Comparison of ENCODE assay signal across 12 mouse cellular contexts in genomic region chr14:57103121-57103520, GRCm38 (mm10). TPM values are rescaled to one million over a fixed set of nuclear protein-coding genes. Genes with fewer than 3 reads are reported as not detected.
DNase-seq lines count a peak whose midpoint lies in the region; ATAC-seq lines count a peak whose summit lies in the region.
"Had no signal": no experiment of that assay in that cellular context is flagged by ENCODE, and none has a peak within 500 bp of the region (broad histone marks: within the 10 kb centered on the region; RNA-seq: fewer than 3 reads in every experiment).

No protein-coding gene starts in this region.

- no peak overlapping the region for H3K27ac ChIP-seq in hindbrain, embryonic 11.5 days (ENCODE audit: low read depth, low read length)
- H3K27ac ChIP-seq in hindbrain, embryonic 16.5 days (ENCODE audit: low read depth, low read length): no peak overlapping the region
- H3K27ac ChIP-seq in embryonic facial prominence, embryonic 10.5 days (replicated peaks): no peak overlapping the region
- no peak overlapping the region for H3K27ac ChIP-seq in hindbrain, embryonic 15.5 days (replicated peaks)
- H3K27ac ChIP-seq in liver, embryonic 15.5 days (replicated peaks): no peak overlapping the region

- no peak overlapping the region for H3K4me3 ChIP-seq in hindbrain, embryonic 11.5 days (ENCODE audit: low read depth, low read length)
- H3K4me3 ChIP-seq in hindbrain, embryonic 16.5 days (ENCODE audit: low read length): no peak overlapping the region; the same call in 1 of the 2 replicates
- peak overlapping the region; percentile 72; the same call in 1 of the 2 replicates for H3K4me3 ChIP-seq in embryonic facial prominence, embryonic 10.5 days
- H3K4me3 ChIP-seq in hindbrain, embryonic 15.5 days: peak overlapping the region; percentile 61; the same call in 1 of the 2 replicates
- H3K4me3 ChIP-seq in liver, embryonic 15.5 days (replicated peaks): peak overlapping the region; percentile 60

- peak overlapping the region; percentile 98 for H3K4me2 ChIP-seq in hindbrain, embryonic 11.5 days (replicated peaks; ENCODE audit: low read depth, low read length)
- H3K4me2 ChIP-seq in hindbrain, embryonic 16.5 days (ENCODE audit: low read length): no peak overlapping the region; the same call in 1 of the 2 replicates
- peak overlapping the region; percentile 100; the same call in 1 of the 2 replicates for H3K4me2 ChIP-seq in hindbrain, embryonic 15.5 days
- peak overlapping the region; percentile 77 for H3K4me2 ChIP-seq in liver, embryonic 15.5 days

- DNase-seq in hindbrain, embryonic 11.5 days (ENCODE audit: low spot score): no peak
- no peak for DNase-seq in embryonic facial prominence, embryonic 10.5 days (ENCODE audit: low spot score)
- DNase-seq in ovary, postnatal 10 days (ENCODE audit: low spot score): no peak
- DNase-seq in gastrocnemius, adult 18-20 months (ENCODE audit: low spot score): no peak
- DNase-seq in right cerebral cortex, postnatal 4 days: no peak
- DNase-seq: cerebellum, postnatal 36 days; thymus, postnatal 25 days had no signal

- H3K9ac ChIP-seq in hindbrain, embryonic 11.5 days (ENCODE audit: low read depth, low read length): no peak overlapping the region
- H3K9ac ChIP-seq in hindbrain, embryonic 16.5 days (ENCODE audit: low read depth, low read length): no peak overlapping the region
- H3K9ac ChIP-seq in hindbrain, embryonic 15.5 days: no peak overlapping the region
- 0 out of 2 replicates have a peak overlapping the region, but pooled peaks have one; percentile 56 for H3K9ac ChIP-seq in liver, embryonic 15.5 days

- ATAC-seq in hindbrain, embryonic 11.5 days (ENCODE audit: low FRiP score): no peak
- ATAC-seq in hindbrain, embryonic 16.5 days: no peak
- no peak for ATAC-seq in hindbrain, embryonic 15.5 days (ENCODE audit: low FRiP score, low read depth)
- ATAC-seq in liver, embryonic 15.5 days (ENCODE audit: insufficient read depth): no peak

- H3K9me3 ChIP-seq in hindbrain, embryonic 11.5 days (ENCODE audit: control insufficient read depth, low read length): no peaks in the 10 kb centered on the region
- H3K9me3 ChIP-seq in hindbrain, embryonic 16.5 days (ENCODE audit: control insufficient read depth, low read length): no peaks in the 10 kb centered on the region
- no peaks in the 10 kb centered on the region for H3K9me3 ChIP-seq in embryonic facial prominence, embryonic 10.5 days
- H3K9me3 ChIP-seq in hindbrain, embryonic 15.5 days: no peaks in the 10 kb centered on the region
- H3K9me3 ChIP-seq in liver, embryonic 15.5 days (replicated peaks): no peaks in the 10 kb centered on the region

- peaks cover 53% of the 10 kb centered on the region for H3K27me3 ChIP-seq in hindbrain, embryonic 11.5 days (ENCODE audit: control insufficient read depth, insufficient read depth, low read length)
- H3K27me3 ChIP-seq in hindbrain, embryonic 16.5 days (replicated peaks; ENCODE audit: control insufficient read depth, insufficient read depth, low read length): peaks cover 42% of the 10 kb centered on the region
- H3K27me3 ChIP-seq in embryonic facial prominence, embryonic 10.5 days (replicated peaks; ENCODE audit: low read depth, poor library complexity, severe bottlenecking): peaks cover 84% of the 10 kb centered on the region
- peaks cover 66% of the 10 kb centered on the region for H3K27me3 ChIP-seq in hindbrain, embryonic 15.5 days
- H3K27me3 ChIP-seq in liver, embryonic 15.5 days: peaks cover 63% of the 10 kb centered on the region

- 49% methylated on average over 6 of the region's 6 CpGs for WGBS in hindbrain, embryonic 11.5 days
- WGBS in hindbrain, embryonic 16.5 days: 57% methylated on average over 6 of the region's 6 CpGs
- WGBS in embryonic facial prominence, embryonic 10.5 days: 52% methylated on average over 6 of the region's 6 CpGs
- 56% methylated on average over 6 of the region's 6 CpGs for WGBS in hindbrain, embryonic 15.5 days
- 49% methylated on average over 6 of the region's 6 CpGs for WGBS in liver, embryonic 15.5 days (ENCODE audit: insufficient replicate concordance)

- peaks cover 2% of the 10 kb centered on the region; the same call in 1 of the 2 replicates for H3K4me1 ChIP-seq in hindbrain, embryonic 11.5 days (replicated peaks; ENCODE audit: control insufficient read depth, insufficient read depth, low read length)
- peaks cover 9% of the 10 kb centered on the region for H3K4me1 ChIP-seq in hindbrain, embryonic 16.5 days (ENCODE audit: control insufficient read depth, insufficient read depth, low read depth, low read length)
- peaks cover 27% of the 10 kb centered on the region for H3K4me1 ChIP-seq in embryonic facial prominence, embryonic 10.5 days
- peaks cover 17% of the 10 kb centered on the region for H3K4me1 ChIP-seq in hindbrain, embryonic 15.5 days (replicated peaks)
- H3K4me1 ChIP-seq in liver, embryonic 15.5 days (replicated peaks): no peaks in the 10 kb centered on the region

- no peaks in the 10 kb centered on the region for H3K36me3 ChIP-seq in hindbrain, embryonic 11.5 days (ENCODE audit: control insufficient read depth, insufficient read depth, low read length)
- no peaks in the 10 kb centered on the region for H3K36me3 ChIP-seq in hindbrain, embryonic 16.5 days (ENCODE audit: control insufficient read depth, insufficient read depth, low read length)
- no peaks in the 10 kb centered on the region for H3K36me3 ChIP-seq in embryonic facial prominence, embryonic 10.5 days (replicated peaks)
- H3K36me3 ChIP-seq in hindbrain, embryonic 15.5 days: no peaks in the 10 kb centered on the region
- no peaks in the 10 kb centered on the region for H3K36me3 ChIP-seq in liver, embryonic 15.5 days (replicated peaks)

RNA-seq across cellular contexts. Expression of gene Gjb2, which starts 1.4 kb away (rescaled TPM):
- 21.1 and 34.3 TPM in 2 replicates for polyA plus RNA-seq in hindbrain, embryonic 11.5 days (2014; fragmentation: Nextera tagmentation; extraction: Ambion mirVana)
- polyA plus RNA-seq in hindbrain, embryonic 16.5 days (2015; fragmentation: Nextera tagmentation; extraction: Ambion mirVana): 17.4 and 23.2 TPM in 2 replicates
- 5.8 and 10.0 TPM in 2 replicates for polyA plus RNA-seq in embryonic facial prominence, embryonic 10.5 days (2016; fragmentation: Nextera tagmentation; extraction: Ambion mirVana)
- 16.5 and 21.6 TPM in 2 replicates for polyA plus RNA-seq in hindbrain, embryonic 15.5 days (2015; fragmentation: Nextera tagmentation; extraction: Ambion mirVana)
- 16.0 and 16.7 TPM in 2 replicates for polyA plus RNA-seq in liver, embryonic 15.5 days (2015; fragmentation: Nextera tagmentation; extraction: Ambion mirVana)
- under 1 TPM; 0.11 to 0.83 TPM for total RNA-seq in gastrocnemius, adult 18-20 months (2021)
- polyA plus RNA-seq: heart, embryonic 14.5 days had no signal

RNA-seq across cellular contexts. Expression of gene Gm4491, which starts 12.6 kb away (rescaled TPM):
- polyA plus RNA-seq in hindbrain, embryonic 11.5 days (2014; fragmentation: Nextera tagmentation; extraction: Ambion mirVana): not detected in 2 replicates
- 0.10 TPM in 1 of 2 replicates, not detected in the other for polyA plus RNA-seq in hindbrain, embryonic 16.5 days (2015; fragmentation: Nextera tagmentation; extraction: Ambion mirVana)
- not detected in 2 replicates for polyA plus RNA-seq in embryonic facial prominence, embryonic 10.5 days (2016; fragmentation: Nextera tagmentation; extraction: Ambion mirVana)
- polyA plus RNA-seq in hindbrain, embryonic 15.5 days (2015; fragmentation: Nextera tagmentation; extraction: Ambion mirVana): 0.26 TPM in 1 of 2 replicates, not detected in the other
- polyA plus RNA-seq in liver, embryonic 15.5 days (2015; fragmentation: Nextera tagmentation; extraction: Ambion mirVana): not detected in 2 replicates
- not detected for total RNA-seq in gastrocnemius, adult 18-20 months (2021)
- polyA plus RNA-seq: heart, embryonic 14.5 days; lung, embryonic 14.5 days had no signal

RNA-seq across cellular contexts. Expression of gene Gjb6, which starts 30.3 kb away (rescaled TPM):
- 5.8 and 6.5 TPM in 2 replicates for polyA plus RNA-seq in hindbrain, embryonic 11.5 days (2014; fragmentation: Nextera tagmentation; extraction: Ambion mirVana)
- polyA plus RNA-seq in hindbrain, embryonic 16.5 days (2015; fragmentation: Nextera tagmentation; extraction: Ambion mirVana): 25.8 and 26.0 TPM in 2 replicates
- 1.1 and 3.5 TPM in 2 replicates for polyA plus RNA-seq in embryonic facial prominence, embryonic 10.5 days (2016; fragmentation: Nextera tagmentation; extraction: Ambion mirVana)
- polyA plus RNA-seq in hindbrain, embryonic 15.5 days (2015; fragmentation: Nextera tagmentation; extraction: Ambion mirVana): 21.0 and 27.7 TPM in 2 replicates
- polyA plus RNA-seq in liver, embryonic 15.5 days (2015; fragmentation: Nextera tagmentation; extraction: Ambion mirVana): not detected in 2 replicates
- not detected for total RNA-seq in gastrocnemius, adult 18-20 months (2021)
- polyA plus RNA-seq: heart, embryonic 14.5 days; lung, embryonic 14.5 days had no signal

RNA-seq across cellular contexts. Expression of gene Gja3, which starts 45.2 kb away (rescaled TPM):
- not detected in 2 replicates for polyA plus RNA-seq in hindbrain, embryonic 11.5 days (2014; fragmentation: Nextera tagmentation; extraction: Ambion mirVana)
- polyA plus RNA-seq in hindbrain, embryonic 16.5 days (2015; fragmentation: Nextera tagmentation; extraction: Ambion mirVana): 0.50 and 1.6 TPM in 2 replicates
- polyA plus RNA-seq in embryonic facial prominence, embryonic 10.5 days (2016; fragmentation: Nextera tagmentation; extraction: Ambion mirVana): 0.14 and 0.15 TPM in 2 replicates
- polyA plus RNA-seq in hindbrain, embryonic 15.5 days (2015; fragmentation: Nextera tagmentation; extraction: Ambion mirVana): 0.21 and 0.90 TPM in 2 replicates
- 0.35 and 0.38 TPM in 2 replicates for polyA plus RNA-seq in liver, embryonic 15.5 days (2015; fragmentation: Nextera tagmentation; extraction: Ambion mirVana)
- total RNA-seq in gastrocnemius, adult 18-20 months (2021): not detected

Comparison
In these comparisons a context has a peak if more than half of its experiments do, and no peak if none do; other contexts are left out.
1. H3K4me3 ChIP-seq: peak in embryonic facial prominence, embryonic 10.5 days (single experiment), hindbrain, embryonic 15.5 days (single experiment) and liver, embryonic 15.5 days (single experiment); none in hindbrain, embryonic 11.5 days (single experiment) and hindbrain, embryonic 16.5 days (single experiment).